Mouse (Mus musculus): ENCODE data around the gene Aatf. TPM values are rescaled to one million over a fixed set of nuclear protein-coding genes. Genes with fewer than 3 reads are reported as not detected.
"Not testable (repeated sequence)": the region's sequence is repeated elsewhere in the genome, so short reads cannot be mapped to it uniquely, and the experiment has no call there.

The Aatf gene
- polyA plus RNA-seq, 1 experiment from 2014 or later, result 47.0 TPM

GRCm38 (mm10) chr11:84425736-84426632 is 87.3 kb downstream of the Aatf start:
- WGBS, result 56% methylated on average over 13 of the region's 13 CpGs
- H3K36me3 ChIP-seq, result no peaks in the 10 kb centered on the region
- H3K27me3 ChIP-seq, result no peaks in the 10 kb centered on the region
- H3K9ac ChIP-seq, result no peak overlapping the region
- no peaks in the 10 kb centered on the region for H3K4me1 ChIP-seq
- ATAC-seq (ENCODE audit: borderline replicate concordance, extremely low read depth, low FRiP score, low TSS enrichment), result no peak
- no peak overlapping the region for H3K27ac ChIP-seq
- no peaks in the 10 kb centered on the region for H3K9me3 ChIP-seq
- H3K4me3 ChIP-seq, result no peak overlapping the region
- H3K4me2 ChIP-seq, result no peak overlapping the region

- no peaks in the 10 kb centered on the region for H3K36me3 ChIP-seq
- WGBS, result 89% methylated on average over 6 of the region's 6 CpGs
- H3K27ac ChIP-seq, result no peak overlapping the region
- no peak overlapping the region for H3K4me3 ChIP-seq
- no peaks in the 10 kb centered on the region for H3K9me3 ChIP-seq
- ATAC-seq (ENCODE audit: borderline replicate concordance, extremely low read depth, low FRiP score, low TSS enrichment), result no peak
- H3K9ac ChIP-seq, result no peak overlapping the region
- H3K4me1 ChIP-seq, result no peaks in the 10 kb centered on the region
- no peaks in the 10 kb centered on the region for H3K27me3 ChIP-seq
- H3K4me2 ChIP-seq, result no peak overlapping the region
These were observed 92.5 kb downstream of the Aatf start for GRCm38 (mm10) chr11:84420779-84421178.

- H3K9me3 ChIP-seq, result no peaks in the 10 kb centered on the region
- no peak overlapping the region for H3K27ac ChIP-seq
- no peak overlapping the region for H3K9ac ChIP-seq
- ATAC-seq (ENCODE audit: borderline replicate concordance, extremely low read depth, low FRiP score, low TSS enrichment), result no peak
- WGBS, result 53% methylated on average over 6 of the region's 6 CpGs
- H3K4me3 ChIP-seq, result no peak overlapping the region
- no peaks in the 10 kb centered on the region for H3K4me1 ChIP-seq
- no peaks in the 10 kb centered on the region for H3K36me3 ChIP-seq
- H3K4me2 ChIP-seq, result no peak overlapping the region
- no peaks in the 10 kb centered on the region for H3K27me3 ChIP-seq
These were observed 100.2 kb downstream of the Aatf start for GRCm38 (mm10) chr11:84413111-84413510.

DNA sequence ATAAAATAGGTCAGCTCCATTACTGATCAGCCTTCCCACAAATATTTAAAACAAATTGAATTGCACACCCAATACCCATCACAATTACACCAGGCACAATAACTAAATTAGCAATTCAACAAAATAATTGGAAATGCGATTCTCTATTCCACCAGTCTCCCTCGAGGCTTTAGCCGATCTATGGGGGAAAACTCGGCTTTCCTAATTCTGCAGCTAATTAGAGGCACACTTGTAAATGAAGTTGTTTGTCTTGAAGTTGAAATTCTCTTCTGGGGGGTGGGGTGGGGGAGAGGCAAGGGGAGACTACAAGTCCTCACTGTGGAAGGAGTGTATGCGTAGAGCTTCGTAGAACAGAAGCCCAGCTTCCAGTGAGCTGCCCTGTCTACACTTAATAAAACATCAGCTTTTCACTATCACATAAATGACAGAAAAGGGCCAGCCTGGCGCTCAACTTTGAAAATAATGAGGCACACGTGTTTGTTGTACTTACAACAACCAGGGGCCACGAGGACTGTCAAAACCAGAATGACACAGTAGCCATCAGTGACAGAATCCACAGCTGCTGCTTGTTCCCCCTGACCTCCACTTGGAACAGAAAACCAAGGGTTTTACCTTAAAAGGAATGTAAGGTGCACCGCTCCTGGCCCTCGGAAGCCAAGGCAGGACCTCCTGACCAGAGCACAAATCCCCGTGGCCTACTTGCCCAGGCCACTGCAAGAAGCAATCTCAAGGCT is 101.0 kb downstream of the Aatf start:
- ATAC-seq (ENCODE audit: borderline replicate concordance, extremely low read depth, low FRiP score, low TSS enrichment), result no peak
- no peak overlapping the region for H3K4me3 ChIP-seq
- WGBS, result 50% methylated on average over 12 of the region's 12 CpGs

GRCm38 (mm10) chr11:84411642-84412018 is 101.7 kb downstream of the Aatf start:
- WGBS, result 61% methylated on average over 7 of the region's 7 CpGs

More for the DNA sequence above, 101.0 kb downstream of the Aatf start:
- no peak overlapping the region for H3K4me2 ChIP-seq
- no peaks in the 10 kb centered on the region for H3K36me3 ChIP-seq
- no peaks in the 10 kb centered on the region for H3K27me3 ChIP-seq
- H3K9ac ChIP-seq, result no peak overlapping the region
- H3K9me3 ChIP-seq, result no peaks in the 10 kb centered on the region
- H3K27ac ChIP-seq, result no peak overlapping the region
- H3K4me1 ChIP-seq, result no peaks in the 10 kb centered on the region

GRCm38 (mm10) chr11:84410879-84411641 is 102.3 kb downstream of the Aatf start:
- Histone ChIP-seq H3K4me1 (no peaks in the 10 kb centered on the region), H3K27me3 (no peaks in the 10 kb centered on the region), H3K4me3 (no peak overlapping the region), H3K27ac (no peak overlapping the region), H3K36me3 (no peaks in the 10 kb centered on the region), H3K9me3 (no peaks in the 10 kb centered on the region), H3K9ac (no peak overlapping the region), H3K4me2 (no peak overlapping the region)
- no peak for ATAC-seq (ENCODE audit: borderline replicate concordance, extremely low read depth, low FRiP score, low TSS enrichment)
- WGBS, result 63% methylated on average over 7 of the region's 7 CpGs

More at GRCm38 (mm10) chr11:84411642-84412018, 101.7 kb downstream of the Aatf start:
- no peak overlapping the region for H3K4me2 ChIP-seq
- no peaks in the 10 kb centered on the region for H3K36me3 ChIP-seq
- H3K4me3 ChIP-seq, result no peak overlapping the region
- no peak overlapping the region for H3K27ac ChIP-seq
- no peaks in the 10 kb centered on the region for H3K9me3 ChIP-seq
- ATAC-seq (ENCODE audit: borderline replicate concordance, extremely low read depth, low FRiP score, low TSS enrichment), result no peak
- H3K9ac ChIP-seq, result no peak overlapping the region
- H3K4me1 ChIP-seq, result no peaks in the 10 kb centered on the region
- no peaks in the 10 kb centered on the region for H3K27me3 ChIP-seq

DNA sequence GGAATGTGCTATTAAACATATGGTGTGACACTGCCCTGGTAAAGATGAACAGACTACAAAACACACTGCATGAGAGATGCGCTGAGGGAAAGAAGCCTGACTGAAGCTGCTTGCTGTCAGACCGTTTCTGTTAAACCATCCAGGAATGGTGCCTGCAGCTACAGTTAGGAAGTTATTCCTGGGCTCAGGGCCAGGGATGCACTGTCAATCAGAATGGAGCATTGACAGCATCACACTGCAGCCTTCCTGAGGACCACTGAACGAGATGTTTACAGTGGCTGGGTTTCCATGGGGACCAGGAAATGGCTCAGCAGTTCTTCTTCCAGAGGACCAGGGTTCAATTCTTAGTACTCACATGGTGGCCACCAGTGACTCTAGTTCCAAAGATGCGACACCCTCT is 102.9 kb downstream of the Aatf start:
- no peak overlapping the region for H3K4me3 ChIP-seq
- H3K27ac ChIP-seq, result no peak overlapping the region
- 59% methylated on average over 4 of the region's 4 CpGs for WGBS
- H3K4me2 ChIP-seq, result no peak overlapping the region
- no peaks in the 10 kb centered on the region for H3K9me3 ChIP-seq
- H3K9ac ChIP-seq, result no peak overlapping the region
- H3K27me3 ChIP-seq, result no peaks in the 10 kb centered on the region
- no peaks in the 10 kb centered on the region for H3K36me3 ChIP-seq
- no peaks in the 10 kb centered on the region for H3K4me1 ChIP-seq
- ATAC-seq (ENCODE audit: borderline replicate concordance, extremely low read depth, low FRiP score, low TSS enrichment), result no peak

DNA sequence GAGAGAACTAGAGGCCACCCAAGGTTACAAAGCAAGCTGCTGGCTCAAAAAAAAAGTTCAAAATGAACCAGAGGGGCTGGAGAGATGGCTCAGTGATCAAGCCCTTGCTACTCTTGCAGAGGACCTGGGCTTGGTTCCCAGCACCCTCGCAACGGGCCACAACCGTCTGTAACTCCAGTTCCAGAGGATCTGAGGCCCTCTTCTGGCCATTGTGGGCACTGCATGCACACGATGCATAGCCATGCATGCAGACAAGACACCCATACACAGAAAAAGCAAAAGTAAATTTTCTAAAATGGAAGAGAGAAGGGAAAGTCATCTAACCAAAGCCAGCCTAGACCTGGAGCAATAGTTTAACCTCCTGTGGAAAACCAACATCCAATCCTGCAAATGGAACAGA is 106.6 kb downstream of the Aatf start:
- WGBS, result 96% methylated on average over 4 of the region's 4 CpGs
- no peaks in the 10 kb centered on the region for H3K4me1 ChIP-seq

GRCm38 (mm10) chr11:84395010-84395409 is 118.3 kb downstream of the Aatf start:
- ATAC-seq (ENCODE audit: borderline replicate concordance, extremely low read depth, low FRiP score, low TSS enrichment), result no peak
- WGBS, result 63% methylated on average over 1 of the region's 1 CpGs

More for the DNA sequence above, 106.6 kb downstream of the Aatf start:
- H3K4me3 ChIP-seq, result no peak overlapping the region
- ATAC-seq (ENCODE audit: borderline replicate concordance, extremely low read depth, low FRiP score, low TSS enrichment), result no peak
- H3K9ac ChIP-seq, result no peak overlapping the region
- no peaks in the 10 kb centered on the region for H3K36me3 ChIP-seq
- H3K27me3 ChIP-seq, result no peaks in the 10 kb centered on the region
- H3K4me2 ChIP-seq, result no peak overlapping the region
- no peaks in the 10 kb centered on the region for H3K9me3 ChIP-seq
- no peak overlapping the region for H3K27ac ChIP-seq

DNA sequence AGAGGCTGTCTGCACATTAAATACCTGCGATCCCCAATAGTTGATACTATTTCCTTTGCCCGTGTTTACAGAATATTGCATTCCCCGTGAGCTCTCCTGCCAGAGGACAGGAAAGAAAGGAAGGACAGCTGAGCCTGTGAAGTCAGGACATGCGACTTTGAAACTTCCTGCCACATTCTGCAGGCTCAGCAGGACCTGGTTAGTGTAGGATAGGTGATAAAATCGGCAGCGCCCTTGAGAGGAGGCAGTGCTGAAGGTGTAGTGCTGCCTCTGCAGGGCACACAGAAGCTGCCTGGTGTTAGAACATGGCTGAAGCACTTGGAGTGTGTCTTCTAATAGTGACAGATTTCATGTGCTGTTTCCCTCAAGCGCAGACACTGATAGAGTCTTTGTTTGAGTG is 119.8 kb downstream of the Aatf start:
- Histone ChIP-seq H3K4me3 (no peak overlapping the region), H3K36me3 (0 out of 2 replicates have a peak, but pooled peaks cover 5% of the 10 kb centered on the region), H3K27ac (no peak overlapping the region), H3K27me3 (no peaks in the 10 kb centered on the region), H3K4me2 (no peak overlapping the region), H3K9ac (no peak overlapping the region), H3K9me3 (no peaks in the 10 kb centered on the region), H3K4me1 (0 out of 2 replicates have a peak, but pooled peaks cover 3% of the 10 kb centered on the region)
- 60% methylated on average over 7 of the region's 7 CpGs for WGBS
- no peak for ATAC-seq (ENCODE audit: borderline replicate concordance, extremely low read depth, low FRiP score, low TSS enrichment)

More at GRCm38 (mm10) chr11:84395010-84395409, 118.3 kb downstream of the Aatf start:
- Histone ChIP-seq H3K9ac (no peak overlapping the region), H3K36me3 (0 out of 2 replicates have a peak, but pooled peaks cover 5% of the 10 kb centered on the region), H3K4me2 (no peak overlapping the region), H3K27ac (no peak overlapping the region), H3K4me1 (no peaks in the 10 kb centered on the region), H3K4me3 (no peak overlapping the region), H3K9me3 (no peaks in the 10 kb centered on the region), H3K27me3 (no peaks in the 10 kb centered on the region)

- ATAC-seq (ENCODE audit: borderline replicate concordance, extremely low read depth, low FRiP score, low TSS enrichment); H3K36me3 ChIP-seq; H3K9ac ChIP-seq; H3K4me3 ChIP-seq; H3K9me3 ChIP-seq; H3K4me1 ChIP-seq; H3K27ac ChIP-seq; H3K27me3 ChIP-seq; H3K4me2 ChIP-seq: not testable (repeated sequence)
- 81% methylated on average over 7 of the region's 7 CpGs for WGBS
These were observed 121.3 kb downstream of the Aatf start for GRCm38 (mm10) chr11:84392066-84392465.

Measured in lung, embryonic 15.5 days (tissue).